Mouse (Mus musculus) forebrain, embryonic 14.5 days (tissue): Measurements from ENCODE around the gene Mpo. TPM values are rescaled to one million over a fixed set of nuclear protein-coding genes. Genes with fewer than 3 reads are reported as not detected.

Source experiments
- ATAC-seq: fragments of 200-750 bp; cut with Nextera tagmentation; 2 replicates; pipeline ENCODE4 v1.8.0; 2017; ENCODE audit warnings: mild to moderate bottlenecking, moderate library complexity
- DNase-seq: peaks from one replicate; pipeline ENCODE4 v3.0.0-alpha.2; 2015; ENCODE audit warnings: low spot score
- H3K27ac ChIP-seq: fragments of 300-500 bp; sonication (generic); 2 replicates; pipeline ENCODE4 v1.5.1; 2014; ENCODE audit warnings: low read depth, mild to moderate bottlenecking, control low read depth, low read length, moderate library complexity
- H3K27me3 ChIP-seq: fragments of 300-500 bp; sonication (generic); replicated peaks from 2 replicates; pipeline ENCODE4 v1.6.1; 2014; ENCODE audit warnings: low read length, control low read depth, mixed read lengths; ENCODE audit not compliant: control insufficient read depth, insufficient read depth
- H3K36me3 ChIP-seq: fragments of 300-500 bp; sonication (generic); 2 replicates; pipeline ENCODE4 v1.6.1; 2014; ENCODE audit warnings: low read length, control low read depth; ENCODE audit not compliant: control insufficient read depth, insufficient read depth
- H3K4me1 ChIP-seq: fragments of 300-500 bp; sonication (generic); 2 replicates; pipeline ENCODE4 v1.6.1; 2014; ENCODE audit warnings: antibody characterized with exemption, low read length, control low read depth; ENCODE audit not compliant: control insufficient read depth, insufficient read depth
- H3K4me2 ChIP-seq: fragments of 300-500 bp; sonication (generic); 2 replicates; pipeline ENCODE4 v1.6.1; 2014; ENCODE audit warnings: mild to moderate bottlenecking, control low read depth, low read length
- H3K4me3 ChIP-seq: fragments of 300-500 bp; sonication (generic); 2 replicates; pipeline ENCODE4 v1.5.1; 2014; ENCODE audit warnings: low read depth, low read length, control low read depth
- H3K9ac ChIP-seq: fragments of 300-500 bp; sonication (generic); 2 replicates; pipeline ENCODE4 v1.6.1; 2014; ENCODE audit warnings: mild to moderate bottlenecking, low read length, control low read depth, moderate library complexity
- H3K9me3 ChIP-seq: fragments of 300-500 bp; sonication (generic); replicated peaks from 2 replicates; pipeline ENCODE4 v1.6.1; 2016; ENCODE audit warnings: low read length, control low read depth, mixed read lengths; ENCODE audit not compliant: control insufficient read depth
- WGBS: fragments of 180-500 bp; shearing (Covaris S2); extraction: QIAGEN DNeasy Blood & Tissue Kit; methylation state at CpG from one replicate; pipeline ENCODE4 v1.1.7; 2014; 5-methylcytosine and 5-hydroxymethylcytosine counted together
- polyA plus RNA-seq: library from polyadenylated mRNA; unstranded; fragments of >200 nt; fragmentation: Nextera tagmentation; extraction: Ambion mirVana; gene quantifications from 2 replicates; pipeline ENCODE4 v1.2.1, GENCODE M21; 2014

Mpo gene
- polyA plus RNA-seq, 1 experiment from 2014 or later: 0.22 TPM

GRCm38 (mm10) chr11:87761806-87762701 is 31.3 kb upstream of the Mpo start:
- H3K4me3 ChIP-seq: peak overlapping the region; percentile 58
- H3K9me3 ChIP-seq: no peaks in the 10 kb centered on the region
- peaks cover 31% of the 10 kb centered on the region for H3K4me1 ChIP-seq
- H3K27me3 ChIP-seq: peaks cover 9% of the 10 kb centered on the region; the same call in 1 of the 2 replicates
- 77% methylated on average over 14 of the region's 14 CpGs for WGBS
- DNase-seq (no peak), ATAC-seq (no peak)
- no peak overlapping the region for H3K27ac ChIP-seq
- H3K36me3 ChIP-seq: 0 out of 2 replicates have a peak, but pooled peaks cover 6% of the 10 kb centered on the region
- peak overlapping the region; percentile 82 for H3K9ac ChIP-seq
- H3K4me2 ChIP-seq: peak overlapping the region; percentile 96

GRCm38 (mm10) chr11:87762702-87763385 is 30.5 kb upstream of the Mpo start:
- H3K4me3 ChIP-seq: peak overlapping the region; percentile 58
- ATAC-seq (no peak), DNase-seq (peak; percentile 5)
- H3K27me3 ChIP-seq: peaks cover 9% of the 10 kb centered on the region; the same call in 1 of the 2 replicates
- no peaks in the 10 kb centered on the region for H3K9me3 ChIP-seq
- H3K36me3 ChIP-seq: 0 out of 2 replicates have a peak, but pooled peaks cover 10% of the 10 kb centered on the region
- peak overlapping the region; percentile 96 for H3K4me2 ChIP-seq
- H3K27ac ChIP-seq: peak overlapping the region; percentile 44
- H3K4me1 ChIP-seq: peaks cover 31% of the 10 kb centered on the region
- WGBS: 43% methylated on average over 12 of the region's 12 CpGs
- peak overlapping the region; percentile 82 for H3K9ac ChIP-seq

- Histone ChIP-seq H3K9ac (peak overlapping the region; percentile 82), H3K4me1 (peaks cover 31% of the 10 kb centered on the region), H3K27ac (peak overlapping the region; percentile 44), H3K9me3 (no peaks in the 10 kb centered on the region), H3K27me3 (peaks cover 9% of the 10 kb centered on the region; the same call in 1 of the 2 replicates), H3K4me3 (peak overlapping the region; percentile 58), H3K36me3 (peaks cover 17% of the 10 kb centered on the region; the same call in 1 of the 2 replicates), H3K4me2 (peak overlapping the region; percentile 96)
- peak; percentile 45 for ATAC-seq
- under 1% methylated on average over 17 of the region's 17 CpGs for WGBS
- DNase-seq: peak; percentile 76
Observed at GRCm38 (mm10) chr11:87763511-87763987, 29.8 kb upstream of the Mpo start.

GRCm38 (mm10) chr11:87763988-87764876 is 29.1 kb upstream of the Mpo start:
- Histone ChIP-seq H3K27me3 (peaks cover 9% of the 10 kb centered on the region; the same call in 1 of the 2 replicates), H3K9ac (peak overlapping the region; percentile 82), H3K4me2 (peak overlapping the region; percentile 96), H3K9me3 (no peaks in the 10 kb centered on the region), H3K4me1 (peaks cover 31% of the 10 kb centered on the region), H3K4me3 (peak overlapping the region; percentile 58), H3K36me3 (peaks cover 18% of the 10 kb centered on the region; the same call in 1 of the 2 replicates), H3K27ac (peak overlapping the region; percentile 66; the same call in 1 of the 2 replicates)
- peak; percentile 57 for DNase-seq
- 1% methylated on average over 63 of the region's 65 CpGs for WGBS
- ATAC-seq: peak; percentile 57

- no peak overlapping the region for H3K9ac ChIP-seq
- no peak for ATAC-seq
- H3K9me3 ChIP-seq: no peaks in the 10 kb centered on the region
- H3K27ac ChIP-seq: no peak overlapping the region
- H3K4me2 ChIP-seq: no peak overlapping the region
- no peaks in the 10 kb centered on the region for H3K27me3 ChIP-seq
- 89% methylated on average over 4 of the region's 4 CpGs for WGBS
- H3K4me1 ChIP-seq: peaks cover 9% of the 10 kb centered on the region
- H3K4me3 ChIP-seq: no peak overlapping the region
- H3K36me3 ChIP-seq: peaks cover 50% of the 10 kb centered on the region
- DNase-seq: no peak
Observed at GRCm38 (mm10) chr11:87768745-87769144, 24.6 kb upstream of the Mpo start.

- H3K4me3 ChIP-seq: no peak overlapping the region
- no peak overlapping the region for H3K27ac ChIP-seq
- H3K4me1 ChIP-seq: no peaks in the 10 kb centered on the region
- ATAC-seq (no peak), DNase-seq (peak; percentile 59)
- H3K4me2 ChIP-seq: no peak overlapping the region
- no peaks in the 10 kb centered on the region for H3K27me3 ChIP-seq
- peaks cover 65% of the 10 kb centered on the region for H3K36me3 ChIP-seq
- 63% methylated on average over 3 of the region's 3 CpGs for WGBS
- H3K9ac ChIP-seq: no peak overlapping the region
- H3K9me3 ChIP-seq: no peaks in the 10 kb centered on the region
Observed at GRCm38 (mm10) chr11:87770989-87771388, 22.4 kb upstream of the Mpo start.

GRCm38 (mm10) chr11:87772354-87772753 is 21.0 kb upstream of the Mpo start:
- Histone ChIP-seq H3K9me3 (no peaks in the 10 kb centered on the region), H3K36me3 (peaks cover 69% of the 10 kb centered on the region), H3K4me1 (no peaks in the 10 kb centered on the region), H3K4me2 (no peak overlapping the region), H3K27me3 (no peaks in the 10 kb centered on the region), H3K4me3 (no peak overlapping the region), H3K27ac (no peak overlapping the region), H3K9ac (no peak overlapping the region)
- ATAC-seq (no peak), DNase-seq (no peak)
- 94% methylated on average over 3 of the region's 3 CpGs for WGBS
